Mouse (Mus musculus) brain, adult 10 weeks (tissue): ENCODE data around the gene Kif23. TPM values are rescaled to one million over a fixed set of nuclear protein-coding genes. Genes with fewer than 3 reads are reported as not detected.

ENCODE experiments used
- polyA plus RNA-seq: library from polyadenylated mRNA; stranded (reverse); fragments of 350-450 nt; fragmentation: Illumina TruSeq; extraction: RNeasy Lipid Tissue Mini Kit (QIAGEN cat#74804); gene quantifications from one replicate; pipeline ENCODE4 v1.2.3, GENCODE M21; 2015; ENCODE audit warnings: low read depth, low replicate concordance

Gene Kif23
- polyA plus RNA-seq: 1.2 TPM

DNA sequence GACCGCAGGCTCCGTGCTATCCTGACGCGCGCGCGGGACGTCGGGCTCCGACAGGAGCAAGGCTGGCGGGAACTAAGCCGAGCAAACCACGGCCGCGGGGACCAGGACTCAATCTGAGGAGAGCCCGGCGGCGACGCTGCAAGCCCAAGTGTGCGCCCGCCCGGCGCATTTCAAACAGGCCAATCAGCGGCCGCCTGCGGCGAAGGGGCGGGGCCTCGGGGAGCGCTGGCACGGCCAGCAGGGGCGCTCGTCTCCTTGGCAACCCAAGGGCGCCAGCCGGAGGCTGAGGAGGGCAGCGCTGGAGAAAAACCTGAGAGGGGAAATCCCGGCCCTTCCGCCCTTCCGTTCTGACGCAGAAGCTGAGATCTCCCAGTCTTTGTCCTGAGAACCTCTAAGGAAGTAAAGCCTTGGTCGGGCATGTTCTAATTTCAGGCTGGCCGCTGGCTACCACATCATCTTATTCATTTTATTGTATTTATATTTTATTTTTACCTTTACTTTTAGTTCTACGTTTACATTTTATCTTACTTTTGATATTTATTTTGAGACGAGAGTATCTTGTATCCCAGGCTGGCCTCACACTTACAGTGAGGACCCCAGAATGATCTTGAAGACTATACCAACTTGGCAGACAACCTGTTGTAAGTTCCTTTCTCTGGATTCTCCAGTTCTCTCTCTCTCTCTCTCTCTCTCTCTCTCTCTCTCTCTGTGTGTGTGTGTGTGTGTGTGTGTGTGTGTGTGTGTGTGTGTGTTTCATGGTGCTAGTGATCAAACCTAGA is at the start of gene Kif23:
Gene Kif23 (minus strand): TSS at position 152 of the 779 bp plus-strand sequence.

DNA sequence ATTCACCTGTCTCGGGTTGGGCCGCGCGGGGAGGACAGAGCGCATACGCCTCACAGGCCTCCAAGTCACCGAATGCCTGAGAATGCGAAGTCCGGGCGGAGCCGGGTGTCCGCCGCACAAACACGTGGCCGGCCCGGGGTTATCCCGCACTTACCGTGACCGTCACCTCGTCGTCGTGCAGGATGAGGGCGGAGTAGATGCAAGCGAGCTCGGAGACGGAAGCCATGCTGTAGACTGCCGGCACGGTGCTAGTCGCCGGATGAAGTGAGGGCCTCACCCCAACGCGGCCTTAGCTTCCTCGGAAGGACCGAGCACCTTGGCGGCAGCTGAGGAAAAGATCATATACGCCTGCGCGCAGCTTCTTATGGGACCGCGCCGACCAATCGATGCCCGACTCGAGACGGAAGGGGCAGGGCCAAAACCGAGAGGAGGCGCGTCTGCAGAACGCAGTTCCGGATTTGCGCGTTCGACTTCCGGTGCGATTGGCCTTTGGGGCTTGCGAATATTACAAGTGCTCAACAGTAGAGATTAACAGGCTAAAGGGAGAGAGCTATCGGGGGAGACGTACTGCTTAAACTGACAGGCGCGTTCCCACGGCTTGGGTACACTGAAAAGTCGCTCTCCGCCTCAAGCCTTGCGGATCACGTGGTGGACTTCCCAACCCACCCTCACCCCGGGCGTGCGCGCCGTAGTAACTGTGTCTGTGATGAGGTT is 32.2 kb downstream of the Kif23 start, which contains the start of gene Rplp1:
Gene Rplp1 (minus strand): TSS at position 340 of the 714 bp plus-strand sequence.

Other genes with a start within 250 kb of the Kif23 start
- gene Rplp1, start 32.2 kb downstream of the Kif23 start, polyA plus RNA-seq: 3,719 TPM
- gene Paqr5, start 80.1 kb upstream of the Kif23 start, polyA plus RNA-seq: 2.6 TPM
- 22.0 TPM for gene Glce, start 175.9 kb upstream of the Kif23 start, polyA plus RNA-seq